Mouse (Mus musculus) ES-Bruce4 (cell line): ENCODE measurements around the gene Zcchc24. TPM values are rescaled to one million over a fixed set of nuclear protein-coding genes. Genes with fewer than 3 reads are reported as not detected.

Source experiments
- H3K27ac ChIP-seq: 2 replicates; pipeline ENCODE4 v1.5.1; 2012; ENCODE audit warnings: low read length, inconsistent platforms; ENCODE audit not compliant: insufficient read depth
- H3K27me3 ChIP-seq: 2 replicates; pipeline ENCODE4 v1.6.1; 2012; ENCODE audit warnings: mild to moderate bottlenecking, low read length, inconsistent platforms; ENCODE audit not compliant: control insufficient read depth, poor library complexity, insufficient read depth, severe bottlenecking
- H3K36me3 ChIP-seq: 2 replicates; pipeline ENCODE4 v1.6.1; 2012; ENCODE audit warnings: inconsistent platforms, mild to moderate bottlenecking, low read length, moderate library complexity; ENCODE audit not compliant: control insufficient read depth, poor library complexity, insufficient read depth, severe bottlenecking
- H3K4me1 ChIP-seq: one replicate; pipeline ENCODE4 v1.8.1; 2011; ENCODE audit warnings: low read length; ENCODE audit not compliant: control insufficient read depth, insufficient read depth
- H3K4me3 ChIP-seq: 2 replicates; pipeline ENCODE4 v1.5.1; 2011; ENCODE audit warnings: low read depth, mild to moderate bottlenecking, low read length
- H3K9ac ChIP-seq: 2 replicates; pipeline ENCODE4 v1.6.1; 2012; ENCODE audit warnings: low read depth, mild to moderate bottlenecking, inconsistent platforms; ENCODE audit not compliant: poor library complexity, severe bottlenecking
- H3K9me3 ChIP-seq: replicated peaks from 2 replicates; pipeline ENCODE4 v1.6.1; 2012; ENCODE audit warnings: mild to moderate bottlenecking, low read length, inconsistent platforms; ENCODE audit not compliant: control insufficient read depth, poor library complexity, insufficient read depth, severe bottlenecking
- CTCF ChIP-seq: IDR thresholded peaks from one replicate; pipeline ENCODE4 v1.8.1; 2011; ENCODE audit warnings: low read depth, low read length
- EP300 ChIP-seq: IDR thresholded peaks from 2 replicates; pipeline ENCODE4 v1.6.1; 2011; ENCODE audit warnings: low read depth, low read length; ENCODE audit not compliant: insufficient read depth
- POLR2A ChIP-seq: IDR thresholded peaks from one replicate; pipeline ENCODE4 v1.8.1; 2011; ENCODE audit warnings: low read length; ENCODE audit not compliant: insufficient read depth
- polyA plus RNA-seq: library from polyadenylated mRNA; stranded (reverse); fragments of >200 nt; gene quantifications from 2 replicates; pipeline ENCODE4 v1.2.4, GENCODE M21; 2011; ENCODE audit warnings: low read depth; ENCODE audit not compliant: missing spikeins, insufficient read depth, insufficient read length

Gene Zcchc24
- polyA plus RNA-seq, 1 experiment = 9.0 TPM

- TF ChIP-seq POLR2A (no peak), EP300 (no peak), CTCF (no peak)
- Histone ChIP-seq H3K36me3 (no peaks in the 10 kb centered on the region), H3K27me3 (no peaks in the 10 kb centered on the region), H3K9ac (no peak overlapping the region), H3K4me3 (no peak overlapping the region), H3K9me3 (no peaks in the 10 kb centered on the region), H3K4me1 (no peaks in the 10 kb centered on the region), H3K27ac (no peak overlapping the region)
Measured at GRCm38 (mm10) chr14:25765146-25765545, 3.7 kb downstream of the Zcchc24 start.

GRCm38 (mm10) chr14:25761184-25761583 is 7.7 kb downstream of the Zcchc24 start:
- Histone ChIP-seq H3K9ac (no peak overlapping the region), H3K9me3 (no peaks in the 10 kb centered on the region), H3K36me3 (no peaks in the 10 kb centered on the region), H3K4me1 (no peaks in the 10 kb centered on the region), H3K27me3 (no peaks in the 10 kb centered on the region), H3K4me3 (no peak overlapping the region), H3K27ac (no peak overlapping the region)
- TF ChIP-seq CTCF = no peak
- no peak for TF ChIP-seq EP300
- TF ChIP-seq POLR2A = no peak

GRCm38 (mm10) chr14:25759981-25760537 is 8.8 kb downstream of the Zcchc24 start:
- Histone ChIP-seq H3K36me3 (no peaks in the 10 kb centered on the region), H3K9me3 (no peaks in the 10 kb centered on the region), H3K4me3 (no peak overlapping the region), H3K27me3 (no peaks in the 10 kb centered on the region), H3K27ac (no peak overlapping the region), H3K4me1 (peaks cover 3% of the 10 kb centered on the region), H3K9ac (no peak overlapping the region)
- TF ChIP-seq EP300 (no peak), CTCF (no peak), POLR2A (no peak)

GRCm38 (mm10) chr14:25759551-25759950 is 9.3 kb downstream of the Zcchc24 start:
- no peaks in the 10 kb centered on the region for H3K9me3 ChIP-seq
- H3K27me3 ChIP-seq = no peaks in the 10 kb centered on the region
- no peak overlapping the region for H3K27ac ChIP-seq
- no peak overlapping the region for H3K4me3 ChIP-seq
- TF ChIP-seq CTCF = no peak
- TF ChIP-seq POLR2A = no peak
- no peak for TF ChIP-seq EP300
- peaks cover 3% of the 10 kb centered on the region for H3K4me1 ChIP-seq
- no peaks in the 10 kb centered on the region for H3K36me3 ChIP-seq
- H3K9ac ChIP-seq = no peak overlapping the region

GRCm38 (mm10) chr14:25757917-25758316 is 10.9 kb downstream of the Zcchc24 start:
- Histone ChIP-seq H3K4me1 (peaks cover 4% of the 10 kb centered on the region), H3K4me3 (no peak overlapping the region), H3K9ac (no peak overlapping the region), H3K36me3 (no peaks in the 10 kb centered on the region), H3K27me3 (no peaks in the 10 kb centered on the region), H3K9me3 (no peaks in the 10 kb centered on the region), H3K27ac (no peak overlapping the region)
- TF ChIP-seq CTCF (no peak), EP300 (no peak), POLR2A (no peak)

GRCm38 (mm10) chr14:25756385-25756990 is 12.4 kb downstream of the Zcchc24 start:
- TF ChIP-seq CTCF = no peak
- no peak for TF ChIP-seq POLR2A
- no peak for TF ChIP-seq EP300
- Histone ChIP-seq H3K4me1 (peaks cover 4% of the 10 kb centered on the region), H3K9me3 (no peaks in the 10 kb centered on the region), H3K36me3 (no peaks in the 10 kb centered on the region), H3K4me3 (no peak overlapping the region), H3K9ac (no peak overlapping the region), H3K27ac (no peak overlapping the region), H3K27me3 (no peaks in the 10 kb centered on the region)
